Mouse (Mus musculus) bone marrow macrophage, adult 2 months (primary cell): ENCODE data around the gene Bcl2l13.
"Not testable (repeated sequence)": the region's sequence is repeated elsewhere in the genome, so short reads cannot be mapped to it uniquely, and the experiment has no call there.

Source experiments
- CTCF ChIP-seq: IDR thresholded peaks from 2 replicates; pipeline ENCODE4 v1.5.1; 2012; ENCODE audit warnings: low read depth, mild to moderate bottlenecking, low read length, moderate library complexity
- POLR2A ChIP-seq: IDR thresholded peaks from 2 replicates; pipeline ENCODE4 v1.6.1; 2012; ENCODE audit warnings: mild to moderate bottlenecking, low read depth, low read length, borderline replicate concordance

DNA sequence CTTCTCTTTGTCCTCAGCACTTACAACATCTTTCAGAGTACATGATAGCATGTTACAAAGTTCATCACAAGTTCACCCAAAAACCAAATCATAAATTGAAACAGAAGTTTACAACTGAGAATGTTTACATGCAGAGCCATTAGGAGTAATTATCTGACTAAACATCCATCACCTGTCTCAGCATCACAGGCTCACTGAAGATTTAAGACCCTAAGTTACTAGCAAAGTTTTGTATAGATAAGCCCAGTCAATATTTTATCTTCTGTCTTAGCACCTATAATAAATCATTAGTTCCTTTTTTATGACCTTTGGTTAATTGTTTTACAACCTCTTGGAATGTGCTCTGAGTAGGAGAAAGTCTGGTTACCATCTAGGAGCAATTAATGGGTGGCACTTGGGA, 14.7 kb downstream of the Bcl2l13 start:
- not testable (repeated sequence) for TF ChIP-seq CTCF, POLR2A
